Mouse (Mus musculus) bone marrow macrophage, adult 2 months (primary cell): ENCODE measurements at regions not wholly inside any gene's neighbourhood (a gene's known extent, or its start where the extent isn't known, plus 50 kb on each side); places are given as distances from the start of the nearest gene placed in this dataset.

ENCODE experiments used
- H3K27ac ChIP-seq: 2 replicates; pipeline ENCODE4 v1.5.1; 2012; ENCODE audit warnings: low read depth, low read length; ENCODE audit not compliant: insufficient read depth
- H3K4me1 ChIP-seq: 2 replicates; pipeline ENCODE4 v1.6.1; 2012; ENCODE audit warnings: low read length; ENCODE audit not compliant: control insufficient read depth, insufficient read depth
- H3K4me3 ChIP-seq: 2 replicates; pipeline ENCODE4 v1.5.1; 2012; ENCODE audit warnings: mild to moderate bottlenecking, low read length, moderate library complexity; ENCODE audit not compliant: insufficient read depth
- CTCF ChIP-seq: IDR thresholded peaks from 2 replicates; pipeline ENCODE4 v1.5.1; 2012; ENCODE audit warnings: low read depth, mild to moderate bottlenecking, low read length, moderate library complexity
- POLR2A ChIP-seq: IDR thresholded peaks from 2 replicates; pipeline ENCODE4 v1.6.1; 2012; ENCODE audit warnings: mild to moderate bottlenecking, low read depth, low read length, borderline replicate concordance

GRCm38 (mm10) chr14:105589261-105589660 is 307.4 kb downstream of the Spry2 start:
- no peak for TF ChIP-seq CTCF
- no peak for TF ChIP-seq POLR2A
- no peak overlapping the region for H3K4me3 ChIP-seq
- H3K27ac ChIP-seq = no peak overlapping the region
- H3K4me1 ChIP-seq = peaks cover 3% of the 10 kb centered on the region; the same call in 1 of the 2 replicates

- no peak overlapping the region for H3K27ac ChIP-seq
- H3K4me3 ChIP-seq = no peak overlapping the region
- TF ChIP-seq CTCF (no peak), POLR2A (no peak)
- peaks cover 6% of the 10 kb centered on the region; the same call in 1 of the 2 replicates for H3K4me1 ChIP-seq
Measured at GRCm38 (mm10) chr14:105588391-105589163, 308.0 kb downstream of the Spry2 start.

GRCm38 (mm10) chr14:105588029-105588390 is 308.6 kb downstream of the Spry2 start:
- no peak overlapping the region for H3K4me3 ChIP-seq
- H3K27ac ChIP-seq = no peak overlapping the region
- peaks cover 8% of the 10 kb centered on the region; the same call in 1 of the 2 replicates for H3K4me1 ChIP-seq
- TF ChIP-seq CTCF (no peak), POLR2A (no peak)

GRCm38 (mm10) chr14:105584632-105585031 is 312.0 kb downstream of the Spry2 start:
- Histone ChIP-seq H3K4me1 (peaks cover 8% of the 10 kb centered on the region; the same call in 1 of the 2 replicates), H3K27ac (no peak overlapping the region), H3K4me3 (no peak overlapping the region)
- TF ChIP-seq CTCF (no peak), POLR2A (no peak)

- TF ChIP-seq CTCF = no peak
- TF ChIP-seq POLR2A = no peak
- H3K27ac ChIP-seq = no peak overlapping the region
- peaks cover 8% of the 10 kb centered on the region; the same call in 1 of the 2 replicates for H3K4me1 ChIP-seq
- H3K4me3 ChIP-seq = no peak overlapping the region
Measured at GRCm38 (mm10) chr14:105583497-105583896, 313.1 kb downstream of the Spry2 start.

GRCm38 (mm10) chr14:105576266-105576665 is 317.9 kb downstream of the Ndfip2 start:
- H3K27ac ChIP-seq = no peak overlapping the region
- H3K4me3 ChIP-seq = no peak overlapping the region
- H3K4me1 ChIP-seq = no peaks in the 10 kb centered on the region
- TF ChIP-seq POLR2A (no peak), CTCF (no peak)

GRCm38 (mm10) chr14:105572036-105572891 is 313.9 kb downstream of the Ndfip2 start:
- TF ChIP-seq POLR2A (no peak), CTCF (no peak)
- no peaks in the 10 kb centered on the region for H3K4me1 ChIP-seq
- no peak overlapping the region for H3K27ac ChIP-seq
- H3K4me3 ChIP-seq = no peak overlapping the region

GRCm38 (mm10) chr14:105570156-105570555 is 311.8 kb downstream of the Ndfip2 start:
- TF ChIP-seq CTCF (no peak), POLR2A (no peak)
- Histone ChIP-seq H3K27ac (no peak overlapping the region), H3K4me1 (no peaks in the 10 kb centered on the region), H3K4me3 (no peak overlapping the region)

- Histone ChIP-seq H3K4me3 (no peak overlapping the region), H3K27ac (no peak overlapping the region), H3K4me1 (no peaks in the 10 kb centered on the region)
- TF ChIP-seq CTCF = no peak
- TF ChIP-seq POLR2A = no peak
Measured at GRCm38 (mm10) chr14:105565827-105566226, 307.5 kb downstream of the Ndfip2 start.

GRCm38 (mm10) chr14:105562843-105563242 is 304.5 kb downstream of the Ndfip2 start:
- TF ChIP-seq POLR2A = no peak
- no peak for TF ChIP-seq CTCF
- H3K4me3 ChIP-seq = no peak overlapping the region
- H3K4me1 ChIP-seq = no peaks in the 10 kb centered on the region

GRCm38 (mm10) chr14:105556813-105557212 is 298.4 kb downstream of the Ndfip2 start:
- H3K4me1 ChIP-seq = no peaks in the 10 kb centered on the region
- H3K27ac ChIP-seq = no peak overlapping the region
- TF ChIP-seq POLR2A (no peak), CTCF (no peak)
- H3K4me3 ChIP-seq = no peak overlapping the region

More at GRCm38 (mm10) chr14:105562843-105563242, 304.5 kb downstream of the Ndfip2 start:
- no peak overlapping the region for H3K27ac ChIP-seq
